Mouse (Mus musculus) CD8-positive naive resting alpha-beta T cell, adult 2 months (primary cell): ENCODE measurements around the gene Cpm.

Source experiments
- DNase-seq, 2 experiments: peaks; one replicate each; pipeline ENCODE4 v3.0.0; 2022; ENCODE audit warnings: low read depth in 2 of 2, low spot score in 2 of 2

Cpm gene

DNA sequence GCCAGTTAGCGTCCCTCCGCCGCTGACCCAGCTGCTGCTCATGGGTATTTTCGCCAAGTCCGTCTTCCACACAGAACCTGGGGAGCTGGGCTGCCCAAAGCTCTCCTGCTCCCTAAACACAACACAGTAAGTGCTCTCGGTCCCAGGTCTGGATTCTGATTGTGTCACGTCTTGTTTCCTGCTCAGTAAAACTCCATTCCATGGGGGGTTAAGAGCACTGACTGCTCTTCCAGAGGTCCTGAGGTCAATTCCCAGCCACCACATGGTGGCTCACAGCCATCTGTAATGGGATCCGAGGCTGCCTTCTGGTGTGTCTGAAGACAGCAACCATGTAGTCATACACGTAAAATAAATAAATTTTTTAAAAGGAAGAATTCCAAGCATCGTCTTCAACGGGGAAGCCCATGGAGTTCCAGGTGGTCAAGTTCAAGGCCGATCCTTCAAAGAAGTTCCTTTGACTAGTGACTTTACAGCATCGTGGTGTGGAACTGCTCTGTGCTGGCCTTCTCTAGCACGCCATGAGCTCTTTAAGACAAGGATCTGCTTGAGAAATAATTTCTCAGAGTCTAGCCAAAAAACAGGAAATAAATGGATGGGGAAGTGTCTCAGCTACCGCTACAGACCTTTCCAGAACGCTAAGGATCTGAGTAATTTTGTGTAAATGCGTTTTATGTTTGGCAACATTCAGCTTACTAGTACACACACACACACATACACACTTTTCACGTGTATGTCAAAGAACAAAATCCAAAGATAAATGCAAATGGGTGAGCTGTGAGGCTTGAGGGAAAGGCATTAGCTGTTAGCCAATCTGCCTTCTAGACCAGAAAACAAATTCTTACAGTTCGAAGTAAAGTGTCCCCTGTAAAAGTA is 55.2 kb downstream of the Cpm start:
- no peak for DNase-seq

DNA sequence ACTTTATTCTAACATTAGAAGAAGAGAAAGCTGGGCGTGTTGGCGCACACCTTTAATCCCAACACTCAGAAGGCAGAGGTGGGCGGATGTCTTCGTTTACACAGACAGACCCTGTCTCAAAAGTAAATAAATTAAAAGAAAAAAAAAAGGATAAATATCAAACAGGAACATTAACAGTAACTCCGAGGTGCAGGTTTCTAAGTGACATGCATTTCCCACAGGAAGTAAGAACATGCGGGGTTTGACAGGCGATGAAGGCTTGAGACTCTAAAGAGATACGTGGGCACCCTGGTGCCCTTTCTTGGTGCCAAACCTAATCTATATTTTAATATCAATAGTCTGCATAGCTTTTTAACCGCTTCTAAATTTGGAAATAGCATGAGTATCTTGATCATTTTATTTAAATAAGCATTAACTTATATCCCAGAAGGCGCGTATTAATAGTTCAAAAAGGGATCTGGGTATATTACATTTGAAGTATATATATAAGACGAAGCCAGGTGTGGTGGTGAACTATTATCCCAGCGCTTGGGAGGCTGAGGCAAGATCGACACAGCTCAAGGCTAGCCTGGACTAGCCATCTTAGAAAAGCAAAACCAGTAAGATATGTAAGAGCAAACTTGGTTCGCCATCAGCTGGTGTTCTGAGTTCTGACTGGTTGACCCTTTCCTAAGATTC is 56.0 kb downstream of the Cpm start:
- DNase-seq, result no peak

DNA sequence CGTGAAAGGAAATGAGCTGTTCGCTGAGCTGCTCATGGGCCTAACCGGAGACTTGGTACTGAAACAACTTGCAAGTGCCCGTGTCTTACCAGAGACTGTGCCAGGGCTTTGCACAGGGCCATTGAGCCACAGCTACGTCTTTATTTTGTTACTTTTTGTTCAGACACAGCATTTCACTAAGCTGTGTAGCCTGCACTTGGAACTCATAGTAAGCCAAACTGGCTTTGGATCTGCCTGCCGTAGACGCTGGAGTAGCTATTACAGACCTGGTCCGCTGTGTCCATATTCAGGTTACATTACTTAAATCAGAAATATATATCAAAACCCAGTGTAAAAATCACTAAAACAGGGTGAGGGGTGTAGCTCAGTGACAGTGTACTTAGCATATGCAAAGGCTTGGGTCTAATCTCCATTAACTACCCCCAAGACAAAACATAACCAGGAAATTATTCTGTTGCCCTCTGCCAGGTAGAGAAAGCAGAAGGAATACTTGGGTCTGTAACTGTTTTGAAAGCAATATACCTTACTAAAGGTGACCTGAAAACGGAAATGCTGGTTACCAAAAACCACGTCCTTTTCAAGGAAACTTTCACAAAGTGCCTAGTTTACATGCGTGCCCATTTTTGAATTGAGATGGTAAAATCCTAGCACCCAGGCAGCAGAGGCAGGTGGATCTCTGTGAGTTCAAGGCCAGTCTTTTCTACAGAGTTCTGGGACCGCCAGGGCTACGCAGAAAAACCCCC is 56.7 kb downstream of the Cpm start:
- no peak for DNase-seq

DNA sequence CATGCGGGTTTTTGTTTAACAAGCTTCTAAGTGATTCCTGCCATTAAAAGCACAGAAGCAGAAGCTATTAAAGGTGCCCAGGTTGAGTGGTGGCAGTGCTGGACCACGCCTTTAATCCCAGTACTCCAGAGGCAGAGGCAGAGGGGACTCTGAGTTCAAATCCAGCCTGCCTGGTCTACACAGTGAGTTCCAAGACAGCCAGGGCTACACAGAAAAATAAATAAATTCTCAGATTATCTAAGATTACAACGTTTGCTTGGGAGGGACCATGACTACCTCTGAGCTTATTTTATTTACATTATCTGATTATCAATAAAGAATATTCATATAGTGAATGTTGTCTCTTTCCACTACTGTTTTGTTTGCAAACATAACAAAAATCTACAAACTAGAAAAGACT is 57.7 kb downstream of the Cpm start:
- DNase-seq, result no peak

DNA sequence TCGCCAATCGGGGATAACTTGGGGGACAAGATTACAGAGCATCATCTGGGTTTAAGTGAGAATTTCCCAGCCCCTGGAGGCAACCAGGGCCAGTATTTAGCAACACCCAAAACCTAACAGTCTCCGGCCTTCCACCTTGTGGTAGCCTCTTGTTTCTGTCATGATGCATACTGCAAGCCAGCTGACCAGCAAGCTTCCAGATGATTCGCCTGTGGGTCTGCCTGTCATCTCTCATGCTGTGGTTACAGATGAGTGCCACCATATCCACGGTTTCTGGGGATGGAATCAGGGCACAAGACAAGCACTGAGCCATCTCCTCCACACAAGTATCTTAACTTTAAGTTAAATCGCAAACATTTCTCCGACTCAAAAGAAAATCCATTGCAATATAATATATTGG is 58.3 kb downstream of the Cpm start:
- no peak for DNase-seq

DNA sequence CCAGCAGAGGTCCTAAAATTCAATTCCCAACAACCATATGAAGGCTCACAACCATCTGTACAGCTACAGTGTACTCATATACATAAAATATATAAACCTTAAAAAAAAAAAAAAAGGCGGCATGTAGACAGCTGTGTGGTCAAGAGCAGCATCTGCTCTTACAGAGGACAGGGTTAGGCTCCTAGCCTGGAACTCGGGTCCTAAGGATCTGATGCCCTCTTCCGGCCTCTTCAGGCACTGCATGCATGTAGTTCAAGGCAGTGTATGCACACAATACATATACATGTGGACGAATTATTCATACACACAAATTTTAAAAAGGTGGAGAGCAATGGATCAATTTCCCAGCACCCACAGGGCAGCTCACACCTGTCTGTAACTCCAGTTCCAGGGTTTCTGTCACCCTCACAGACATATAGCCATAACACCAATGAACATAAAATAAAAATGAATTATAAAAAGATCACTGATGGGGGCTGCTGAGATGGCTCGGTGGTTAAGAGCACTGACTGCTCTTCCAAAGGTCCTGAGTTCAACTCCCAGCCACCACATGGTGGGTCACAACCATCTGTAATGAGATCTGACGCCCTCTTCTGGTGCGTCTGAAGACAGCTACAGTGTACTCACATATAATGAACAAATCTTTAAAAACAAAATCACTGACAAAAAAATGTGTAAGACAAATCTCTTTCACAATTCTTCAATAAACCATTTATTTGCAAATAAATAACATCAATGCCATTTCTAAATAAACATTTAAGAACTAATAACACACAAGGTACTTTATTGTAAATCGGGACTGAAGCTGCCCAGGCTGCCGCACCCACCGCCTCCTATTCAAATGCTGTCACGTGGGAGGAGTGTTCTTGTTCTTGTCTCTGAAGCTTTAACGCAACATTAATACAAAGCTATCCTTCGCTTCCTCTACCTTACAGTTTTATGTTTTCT is 59.2 kb downstream of the Cpm start:
- DNase-seq, result no peak

DNA sequence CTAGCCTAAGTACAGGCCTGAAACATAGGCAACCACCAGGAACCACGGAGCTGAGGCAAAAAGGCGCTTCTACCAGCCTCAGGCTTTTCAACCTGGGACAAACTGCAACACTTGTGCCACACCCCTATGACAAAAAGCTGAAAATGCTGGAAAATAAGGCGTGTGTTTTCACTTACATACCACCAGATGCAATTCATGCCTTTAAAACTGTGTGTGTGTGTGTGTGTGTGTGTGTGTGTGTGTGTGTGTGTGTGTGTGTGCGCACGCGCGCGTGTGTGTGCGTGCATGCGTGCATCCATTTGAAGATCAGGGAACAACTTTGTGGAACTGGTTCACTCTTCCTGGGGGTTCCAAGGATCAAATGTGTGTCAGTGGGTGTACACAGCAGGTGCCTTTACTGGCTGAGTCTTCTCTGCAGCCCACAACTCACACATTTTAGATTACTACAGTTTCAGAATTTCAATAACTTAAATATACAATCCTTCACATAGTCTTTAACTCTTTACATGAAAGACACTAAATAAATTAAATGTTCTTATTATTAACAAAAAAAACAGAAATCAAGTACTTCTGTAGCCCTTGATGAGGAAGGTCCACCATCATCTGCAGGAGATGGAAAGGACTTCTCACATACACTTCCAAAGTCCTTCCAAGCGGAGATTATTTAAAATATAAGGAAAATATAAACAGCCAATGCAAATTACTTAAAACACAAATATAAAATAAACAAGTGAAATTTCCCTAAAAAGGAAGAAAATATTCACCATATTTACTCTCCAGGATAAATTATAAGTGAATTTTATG is 60.2 kb downstream of the Cpm start:
- DNase-seq, result no peak

DNA sequence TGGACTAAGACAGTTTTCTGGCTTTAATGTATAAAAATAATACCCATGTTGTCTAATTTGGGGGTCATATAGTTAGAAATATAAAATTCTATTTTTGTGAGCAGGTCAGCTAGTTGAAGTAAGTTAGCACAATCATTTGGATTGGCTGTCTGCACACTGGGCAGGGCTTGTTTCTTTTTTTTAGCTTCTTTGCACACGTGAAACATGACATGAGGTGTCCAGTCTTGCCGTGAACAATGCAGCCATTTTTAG is 60.7 kb downstream of the Cpm start:
- no peak for DNase-seq

DNA sequence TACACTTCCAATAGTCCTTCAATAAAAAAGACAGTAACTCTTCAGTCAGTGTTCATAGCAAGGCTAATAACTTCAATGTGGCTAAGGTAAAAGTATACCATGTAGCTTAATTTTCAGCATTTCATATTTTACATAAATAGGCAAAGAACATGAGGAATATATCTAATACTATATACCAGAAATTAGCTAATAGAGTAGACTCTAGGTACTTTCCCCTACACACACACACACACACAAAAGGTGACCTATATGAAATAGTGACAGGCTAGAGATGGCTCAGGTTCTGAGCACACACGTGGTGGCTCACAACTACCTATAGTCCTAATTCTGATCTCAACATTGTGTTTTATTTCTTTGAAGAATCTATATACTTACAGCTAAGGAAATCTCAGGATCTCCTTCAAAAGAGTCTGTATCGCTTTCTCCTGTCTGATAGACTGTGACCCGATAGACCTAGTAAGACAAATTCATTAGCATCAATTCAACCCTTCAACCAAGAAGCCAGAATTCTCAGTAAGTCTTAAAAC is 61.5 kb downstream of the Cpm start:
- DNase-seq, result no peak

DNA sequence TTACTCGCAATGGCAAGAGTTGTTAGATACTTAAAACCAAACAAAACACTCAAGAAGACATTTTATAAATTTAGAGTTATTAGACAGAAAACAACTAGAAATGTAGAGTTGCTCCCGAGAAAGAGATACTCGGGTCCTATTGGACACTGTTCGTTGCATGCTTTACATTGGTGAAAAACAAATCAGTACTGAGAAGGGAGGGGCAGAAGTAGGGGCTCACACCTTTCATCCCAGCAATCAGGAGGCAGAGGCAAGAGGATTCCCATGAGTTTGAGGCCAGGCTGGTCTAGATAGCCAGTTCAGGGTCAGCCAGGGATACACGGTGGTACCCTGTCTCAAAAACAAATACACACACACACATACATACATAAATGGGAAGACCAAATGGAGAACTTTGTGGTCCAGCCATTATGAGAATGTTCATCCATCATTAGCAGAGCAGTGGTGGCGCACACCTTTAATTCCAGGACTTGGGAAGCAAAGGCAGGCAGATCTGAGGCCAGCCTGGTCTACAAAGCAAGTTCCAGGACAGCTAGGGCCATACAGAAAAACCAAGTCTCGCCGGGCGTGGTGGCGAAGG is 62.2 kb downstream of the Cpm start:
- DNase-seq, result no peak

DNA sequence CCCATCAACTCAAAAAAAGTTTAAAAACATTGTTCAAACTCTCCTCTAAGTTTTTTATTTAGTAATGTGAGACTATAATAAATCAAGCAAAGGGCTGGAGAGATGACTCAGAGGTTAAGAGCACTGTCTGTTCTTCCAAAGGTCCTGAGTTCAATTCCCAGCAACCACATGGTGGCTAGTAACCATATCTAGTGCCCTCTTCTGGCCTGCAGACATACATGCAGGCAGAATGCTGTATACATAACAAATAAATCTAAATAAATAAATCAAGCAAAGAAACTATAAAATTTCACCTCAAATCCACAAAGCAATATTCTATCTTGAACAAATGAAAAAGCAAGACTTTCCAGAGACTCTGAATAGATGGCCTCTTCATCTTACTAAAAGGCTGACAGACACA is 62.9 kb downstream of the Cpm start:
- DNase-seq, result no peak

DNA sequence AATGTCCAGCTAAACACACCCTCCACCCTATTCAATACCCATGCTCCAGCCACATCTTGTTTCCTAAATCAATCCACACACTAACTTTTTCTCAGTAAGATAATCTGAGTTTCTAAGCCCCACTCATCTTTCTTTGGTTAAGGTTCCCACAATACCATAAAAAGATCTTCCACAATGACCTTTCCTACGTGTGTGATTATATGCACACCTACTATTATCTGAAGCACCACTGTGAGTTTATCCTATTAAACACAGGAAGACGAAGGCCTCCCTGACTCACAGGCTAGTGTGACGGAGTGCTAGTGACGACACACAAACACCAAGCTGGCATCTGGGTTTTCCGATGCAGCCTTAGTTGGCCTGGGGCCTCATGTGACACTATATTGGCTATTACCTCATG is 63.7 kb downstream of the Cpm start:
- no peak for DNase-seq

DNA sequence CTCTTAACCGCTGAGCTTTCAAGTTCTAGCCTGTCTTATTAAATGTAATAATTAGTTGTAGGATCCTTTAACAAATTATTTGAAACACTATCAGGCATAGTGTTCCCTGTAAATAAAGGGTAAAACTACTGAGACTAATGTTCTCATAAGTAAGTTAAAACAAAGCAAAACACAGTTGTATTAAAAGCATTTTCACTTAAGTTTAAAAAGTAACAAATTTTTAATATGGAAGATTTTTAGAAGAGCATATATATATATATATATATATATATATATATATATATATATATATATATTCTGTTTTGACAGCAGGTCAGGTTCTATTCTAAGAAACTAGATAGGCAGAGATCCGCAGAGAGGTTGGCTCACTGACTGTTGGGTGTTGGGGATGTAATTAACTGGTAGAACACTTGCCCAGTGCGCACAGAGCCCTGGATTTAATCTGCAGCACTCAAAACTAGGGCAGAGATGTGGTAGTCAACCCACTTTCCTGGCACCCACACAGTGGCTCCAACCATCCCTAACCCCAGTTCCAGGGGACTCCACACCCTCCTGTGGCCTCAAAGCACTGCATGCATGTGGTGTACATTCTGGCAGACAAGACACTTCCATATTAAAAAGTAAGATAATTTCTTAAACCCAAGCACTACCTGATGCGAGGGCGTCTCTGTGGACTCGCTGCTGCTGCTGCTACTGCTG is 65.1 kb downstream of the Cpm start:
- no peak for DNase-seq

DNA sequence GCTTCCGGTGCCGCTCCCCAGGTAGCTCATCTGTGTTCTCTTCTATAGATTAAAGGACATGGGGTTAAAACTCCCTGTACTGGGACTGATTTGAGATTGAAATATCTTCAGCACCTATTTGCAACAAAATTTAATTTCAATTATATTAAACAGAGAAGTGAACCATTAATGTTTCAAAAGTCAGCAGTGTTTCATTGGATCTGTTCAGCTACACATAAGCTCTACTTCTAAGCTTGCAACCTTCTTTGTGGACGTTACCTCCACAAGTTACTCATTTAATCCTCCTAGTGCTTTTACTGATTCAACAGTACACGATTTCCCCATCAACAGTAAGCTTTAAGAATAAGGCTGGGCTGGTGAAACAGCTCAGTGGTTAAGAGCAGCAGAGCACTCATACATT is 65.7 kb downstream of the Cpm start:
- no peak for DNase-seq

DNA sequence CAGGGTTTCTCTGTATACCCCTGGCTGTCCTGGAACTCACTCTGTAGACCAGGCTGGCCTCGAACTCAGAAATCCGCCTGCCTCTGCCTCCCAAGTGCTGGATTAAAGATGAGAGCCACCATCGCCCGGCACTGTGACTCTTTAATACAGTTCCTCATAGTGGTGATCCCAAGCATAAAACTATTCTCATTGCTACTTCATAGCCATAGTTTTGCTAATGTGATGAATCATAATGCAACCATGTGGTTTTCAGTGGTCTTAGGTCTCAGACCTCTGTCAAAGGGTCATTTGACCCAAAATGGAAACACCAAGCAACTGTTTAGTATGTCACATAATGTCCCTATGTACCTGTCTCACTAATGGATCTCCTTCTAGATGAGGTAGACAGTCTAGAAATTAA is 66.3 kb downstream of the Cpm start:
- no peak for DNase-seq

DNA sequence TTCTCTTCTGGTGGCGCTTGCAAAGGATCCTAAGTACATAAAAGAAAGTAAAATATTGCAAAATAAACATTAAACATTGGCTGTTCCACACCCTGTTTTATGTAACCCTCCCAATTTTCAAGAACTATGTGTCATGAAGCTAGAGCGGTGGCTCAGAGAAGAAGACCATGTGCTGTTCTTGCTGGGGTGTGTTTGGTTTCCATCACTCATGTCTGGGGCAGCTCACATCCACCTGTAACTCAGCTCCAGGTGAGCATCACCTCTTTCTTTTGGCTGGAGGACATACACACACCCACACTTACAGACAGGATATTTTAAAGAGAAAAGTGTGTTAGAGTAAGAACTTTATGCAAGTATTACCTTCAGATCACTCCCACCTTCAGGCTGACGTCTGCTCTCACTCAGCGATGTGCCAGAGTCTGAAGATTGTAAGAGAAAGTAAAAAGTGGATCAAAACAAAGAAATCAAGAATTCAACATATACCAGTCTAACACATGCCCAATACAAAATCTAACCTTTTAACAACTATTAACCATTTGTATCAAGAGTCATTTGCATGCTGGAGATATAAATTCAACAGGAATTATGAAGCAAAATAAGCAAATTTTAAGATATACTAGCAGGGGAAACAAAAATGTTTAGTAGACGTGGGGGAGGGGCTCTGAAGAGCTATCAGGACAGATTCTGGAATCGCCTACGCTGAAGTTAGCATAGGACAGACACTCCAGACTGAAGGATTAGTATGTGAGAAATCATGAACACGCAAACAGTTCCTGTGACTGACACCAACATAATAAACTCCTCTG is 66.9 kb downstream of the Cpm start:
- DNase-seq, result no peak

DNA sequence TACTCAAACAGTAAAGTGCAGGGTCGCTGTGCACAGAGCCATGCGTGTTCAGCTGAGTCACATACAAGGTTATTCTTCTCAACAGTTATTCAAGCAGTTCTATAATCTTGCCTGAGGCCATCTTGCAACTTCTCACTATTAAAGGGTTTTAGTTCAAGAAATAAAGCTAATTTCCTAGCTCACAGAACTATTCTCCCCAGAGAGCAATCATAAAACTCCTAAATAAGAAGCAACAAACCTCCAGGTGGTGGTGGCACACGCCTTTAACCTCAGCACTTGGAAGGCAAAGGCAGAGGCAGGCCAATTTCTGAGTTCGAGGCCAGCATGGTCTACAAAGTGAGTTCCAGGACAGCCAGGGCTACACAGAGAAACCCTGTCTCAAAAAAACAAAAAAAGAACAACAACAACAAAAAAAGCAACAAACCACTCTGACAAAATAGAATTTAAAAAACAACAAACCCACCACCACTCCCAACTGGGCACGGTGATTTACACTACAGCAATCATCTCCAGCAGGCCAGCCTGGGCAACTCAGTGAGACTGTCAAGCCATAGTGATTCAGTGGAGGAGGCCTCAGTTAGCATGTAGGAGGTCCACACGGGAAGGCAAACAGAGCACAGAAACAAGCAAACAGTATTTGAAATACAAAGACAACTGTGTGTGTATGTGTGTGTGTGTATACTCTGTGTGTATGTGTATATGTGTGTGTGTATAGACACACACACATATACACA is 67.7 kb downstream of the Cpm start:
- DNase-seq, result no peak
